17 mouse cellular contexts compared by ENCODE assay signal in the genomic region with DNA sequence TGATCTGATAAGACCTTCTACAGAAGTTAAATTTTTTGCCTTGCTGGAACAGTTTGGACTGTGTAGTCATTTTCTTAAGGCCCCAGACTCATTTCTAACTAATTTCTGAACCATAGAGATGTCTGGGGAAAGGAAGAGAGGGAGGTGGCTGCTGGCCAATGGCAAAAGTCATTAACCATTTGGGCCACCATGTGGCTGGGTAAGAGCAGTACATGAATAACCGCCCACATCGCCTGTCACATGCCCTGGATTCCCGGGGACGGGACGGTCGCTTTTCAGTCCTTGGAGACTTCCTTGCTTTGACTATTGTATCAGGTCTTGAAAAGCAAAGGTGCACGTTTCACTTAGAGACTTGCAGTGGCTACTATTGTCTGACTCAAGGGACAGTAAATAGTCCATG.
"Had no signal": no experiment of that assay in that cellular context is flagged by ENCODE, and none has a peak within 500 bp of the region (broad histone marks: within the 10 kb centered on the region; RNA-seq: fewer than 3 reads in every experiment).

No protein-coding gene starts in this region.

- H3K9ac ChIP-seq: intestine, embryonic 15.5 days; kidney, embryonic 15.5 days; liver, embryonic 14.5 days; midbrain, embryonic 15.5 days; neural tube, embryonic 12.5 days had no signal

- H3K4me2 ChIP-seq: intestine, embryonic 15.5 days; kidney, embryonic 15.5 days; midbrain, embryonic 11.5 days; midbrain, embryonic 15.5 days; neural tube, embryonic 12.5 days had no signal

- H3K9me3 ChIP-seq: intestine, embryonic 15.5 days; kidney, embryonic 15.5 days; limb, embryonic 10.5 days; midbrain, embryonic 15.5 days; neural tube, embryonic 12.5 days had no signal

- H3K4me1 ChIP-seq: intestine, embryonic 15.5 days; kidney, embryonic 15.5 days; midbrain, embryonic 15.5 days; neural tube, embryonic 12.5 days had no signal

- DNase-seq: kidney, postnatal 4 days; lung, adult 2 months; lung, postnatal 36 days; retina, postnatal 1 day; right cerebral cortex, postnatal 4 days; spleen, adult 18-20 months; thymus, adult 18-20 months; thymus, postnatal 14 days had no signal

- H3K36me3 ChIP-seq: intestine, embryonic 15.5 days; kidney, embryonic 15.5 days; limb, embryonic 10.5 days; midbrain, embryonic 15.5 days; neural tube, embryonic 12.5 days had no signal

- H3K27ac ChIP-seq: intestine, embryonic 15.5 days; kidney, embryonic 15.5 days; layer of hippocampus, adult 2 months; limb, embryonic 10.5 days; liver, embryonic 14.5 days; midbrain, embryonic 15.5 days; neural tube, embryonic 12.5 days had no signal

- H3K27me3 ChIP-seq: intestine, embryonic 15.5 days; kidney, embryonic 15.5 days; midbrain, embryonic 15.5 days; neural tube, embryonic 12.5 days had no signal

- H3K4me3 ChIP-seq: intestine, embryonic 15.5 days; kidney, embryonic 15.5 days; layer of hippocampus, adult 2 months; limb, embryonic 10.5 days; midbrain, embryonic 15.5 days; neural tube, embryonic 12.5 days had no signal

- ATAC-seq: intestine, embryonic 15.5 days; lung, postnatal 0 days; midbrain, embryonic 15.5 days had no signal
